Mouse (Mus musculus) spleen, adult 2 months (tissue): ENCODE results near the gene Xpnpep2.

ENCODE experiments used
- CTCF ChIP-seq: fragments of 200-500 bp; IDR thresholded peaks from 2 replicates; pipeline ENCODE4 v1.5.1; 2011; ENCODE audit warnings: mild to moderate bottlenecking, inconsistent platforms; ENCODE audit not compliant: insufficient read depth, insufficient read length, insufficient replicate concordance; ENCODE audit errors: extremely low read depth
- POLR2A ChIP-seq: fragments of 200-500 bp; IDR thresholded peaks from 2 replicates; pipeline ENCODE4 v1.6.1; 2011; ENCODE audit warnings: low read depth, low read length, inconsistent platforms

- TF ChIP-seq CTCF (no peak), POLR2A (no peak)
These were observed 20.6 kb downstream of the Xpnpep2 start for GRCm38 (mm10) chrX:48129167-48129566.
